Mouse (Mus musculus) adrenal gland, postnatal 14 days (tissue): ENCODE results near the gene Rnf222. TPM values are rescaled to one million over a fixed set of nuclear protein-coding genes. Genes with fewer than 3 reads are reported as not detected.
A peak's percentile ranks its signal among the peaks of the same experiment; 100 is the strongest.

Experiments
- DNase-seq: peaks from one replicate; pipeline ENCODE4 v3.0.0; 2021; ENCODE audit warnings: mixed read lengths
- long read RNA-seq, 2 experiments: library from polyadenylated mRNA; stranded (forward); transcript quantifications; one replicate each; pipeline ENCODE4 v2.0.0; 2021
- total RNA-seq: library from RNA; stranded (reverse); gene quantifications from 2 replicates; pipeline ENCODE4 v1.2.3, GENCODE M21; 2021

Gene Rnf222
- 0.15 TPM in 1 of 2 replicates, not detected in the other for total RNA-seq
- long read RNA-seq, experiment 1, result 0 reads
- long read RNA-seq, experiment 2, result 0 reads

DNA sequence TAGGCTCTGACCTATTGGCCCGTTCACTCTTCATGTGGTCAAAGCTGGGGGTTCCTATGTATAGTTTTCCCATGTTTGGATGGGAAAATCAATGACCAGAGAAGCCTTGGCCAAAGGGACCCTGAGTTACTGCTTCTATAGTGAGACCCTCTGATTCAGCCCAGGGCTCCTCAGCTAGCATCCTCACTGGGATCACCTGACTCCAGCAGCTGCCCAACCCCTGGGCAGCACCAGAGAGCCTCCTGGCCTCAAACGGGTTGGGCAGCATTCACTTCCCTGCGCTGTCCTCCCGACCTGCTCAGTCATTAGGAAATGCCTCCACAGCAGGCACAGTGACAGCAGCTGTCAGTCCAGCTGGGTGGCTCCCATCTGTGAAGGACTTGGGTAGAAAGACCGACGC lies at the start of gene Rnf222:
Gene Rnf222, plus strand, starts transcription at position 301 of the 400 bp plus-strand sequence.
- DNase-seq, result no peak

GRCm38 (mm10) chr11:68839606-68840005 lies 48.7 kb upstream of the Rnf222 start:
- DNase-seq, result no peak

DNA sequence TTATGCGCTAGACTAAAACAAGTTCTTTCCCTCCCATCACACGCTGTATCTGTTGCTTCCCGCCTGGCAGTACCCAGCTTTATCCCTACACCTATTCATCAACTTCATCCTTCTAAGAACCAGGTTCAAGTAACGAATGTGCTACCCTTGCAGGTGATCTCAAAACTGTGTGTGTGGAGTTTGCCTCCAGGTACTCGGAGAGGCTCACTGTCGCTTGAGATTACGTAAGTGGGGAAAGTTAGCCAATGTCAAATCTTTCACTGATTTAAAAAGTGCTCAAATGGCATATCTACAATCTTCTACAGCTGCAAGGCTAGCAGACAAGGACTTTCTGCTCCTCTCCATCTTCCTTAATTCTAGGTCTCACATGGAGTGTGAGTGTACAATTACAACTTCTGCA lies 37.5 kb upstream of the Rnf222 start:
- no peak for DNase-seq

DNA sequence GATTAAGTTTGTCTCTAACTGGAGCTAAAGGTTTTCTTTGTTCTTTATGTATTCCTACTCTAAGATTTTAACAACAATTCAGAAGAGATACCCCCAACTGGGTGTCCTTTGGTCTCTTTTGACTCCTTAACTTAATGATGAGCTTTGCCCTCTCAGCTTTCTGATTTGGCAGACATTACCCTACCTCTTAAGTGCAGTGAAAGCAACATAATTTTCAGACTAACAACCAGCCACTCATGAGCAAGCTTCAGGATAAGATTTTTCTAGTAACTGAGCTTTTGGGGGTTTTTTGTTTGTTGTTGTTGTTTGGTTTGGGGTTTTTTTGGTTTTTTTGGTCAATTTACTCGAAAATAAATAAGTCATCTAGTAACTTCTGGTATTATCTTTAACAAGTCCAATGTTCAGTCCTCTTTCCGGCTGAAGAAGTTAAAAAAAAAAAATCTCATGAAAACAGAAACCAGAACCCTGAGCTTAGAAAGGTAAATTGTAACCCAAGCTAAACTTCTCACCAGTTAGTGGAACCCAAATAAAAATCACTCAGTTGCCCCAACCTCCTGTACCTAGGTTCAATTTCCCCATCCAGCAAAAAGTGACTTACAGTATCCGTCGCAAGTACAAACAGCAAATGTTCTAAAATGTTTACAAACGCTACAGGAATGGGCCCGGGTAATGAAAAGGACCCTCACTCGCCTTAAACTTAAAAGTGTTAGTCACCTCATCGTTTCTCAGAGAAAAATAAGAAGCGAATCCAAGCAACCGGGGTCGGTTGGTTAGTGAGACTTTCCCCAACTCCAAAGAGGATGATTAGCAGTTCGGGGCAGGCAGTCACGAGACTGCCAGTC lies 36.5 kb upstream of the Rnf222 start:
- no peak for DNase-seq

GRCm38 (mm10) chr11:68852486-68852901 lies 35.9 kb upstream of the Rnf222 start:
- peak; percentile 92 for DNase-seq

DNA sequence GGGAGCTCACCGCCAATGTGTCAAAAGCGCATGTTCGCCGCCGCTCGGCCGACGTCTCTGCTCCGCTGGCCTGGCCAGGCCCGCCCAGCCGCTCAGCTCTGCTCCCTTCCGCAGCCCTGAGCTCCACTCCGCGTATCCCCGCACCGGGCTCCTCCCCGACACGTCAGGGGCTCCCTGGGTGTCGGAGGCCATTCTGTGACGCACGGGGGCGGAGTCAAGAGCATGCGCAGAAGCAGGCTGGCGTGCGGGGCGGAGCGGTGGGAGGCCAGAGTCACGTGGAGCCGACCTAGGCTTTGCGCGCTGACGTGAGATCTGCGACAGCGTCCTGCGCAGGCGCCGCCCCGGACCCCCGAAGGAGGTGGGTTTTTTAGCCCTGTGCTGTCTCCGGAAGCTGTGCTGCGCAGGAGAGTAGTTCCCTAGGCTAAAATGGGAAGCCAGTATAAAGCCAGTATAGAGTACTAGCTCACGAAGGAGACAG lies 35.4 kb upstream of the Rnf222 start:
- peak; percentile 100 for DNase-seq

- DNase-seq, result peak; percentile 78
These were observed 34.5 kb upstream of the Rnf222 start for GRCm38 (mm10) chr11:68853611-68854401.

- no peak for DNase-seq
These were observed 33.7 kb upstream of the Rnf222 start for GRCm38 (mm10) chr11:68854621-68855020.

DNA sequence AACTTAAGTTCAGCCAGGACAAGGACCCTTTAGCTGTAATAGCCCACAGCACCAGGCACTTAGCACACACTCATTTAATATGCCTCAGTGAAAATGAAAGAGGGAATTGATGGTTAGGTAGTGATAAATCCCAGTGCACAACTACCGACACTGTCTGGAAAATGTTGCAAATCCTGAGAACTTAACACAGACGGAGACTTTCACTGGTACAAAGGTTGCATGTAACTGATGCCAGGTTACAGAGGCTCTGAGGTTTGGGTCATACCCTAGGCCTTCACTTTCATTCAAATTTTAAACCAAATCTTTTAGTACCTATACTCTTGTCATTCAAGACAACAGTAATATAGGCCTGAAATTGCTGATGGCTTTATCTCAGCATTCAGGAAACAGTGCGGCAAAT lies 31.0 kb upstream of the Rnf222 start:
- no peak for DNase-seq

DNA sequence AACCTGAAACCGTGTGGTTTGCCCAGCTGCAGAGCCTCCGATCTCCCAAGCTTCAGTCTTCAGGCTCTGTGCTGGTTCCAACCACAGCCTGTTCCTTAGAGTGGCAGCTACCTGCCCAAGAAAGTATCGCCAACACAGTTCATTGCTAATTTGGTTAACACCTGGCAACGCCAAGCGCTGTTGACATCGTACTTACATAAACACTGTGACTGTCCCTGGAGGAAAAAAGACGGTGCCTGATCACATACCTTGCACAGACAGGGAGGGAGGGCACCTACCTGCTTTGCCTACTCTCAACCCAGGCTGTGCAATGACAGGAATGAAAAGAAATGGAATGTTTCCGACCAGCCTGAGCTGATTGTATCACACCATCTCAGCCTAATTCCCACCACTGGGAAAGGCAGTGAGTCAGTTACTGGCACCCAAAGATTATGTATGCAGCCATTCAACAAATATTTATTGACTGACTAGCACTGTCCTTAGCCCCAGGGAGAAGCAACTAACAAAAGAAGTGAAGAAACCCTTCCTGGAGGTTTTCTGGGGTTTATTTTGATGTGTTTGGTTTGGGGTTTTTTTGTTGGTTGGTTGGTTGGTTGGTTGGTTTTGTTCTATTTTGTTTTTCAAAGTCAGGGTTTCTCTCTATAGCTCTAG lies 28.3 kb upstream of the Rnf222 start:
- DNase-seq, result no peak

DNA sequence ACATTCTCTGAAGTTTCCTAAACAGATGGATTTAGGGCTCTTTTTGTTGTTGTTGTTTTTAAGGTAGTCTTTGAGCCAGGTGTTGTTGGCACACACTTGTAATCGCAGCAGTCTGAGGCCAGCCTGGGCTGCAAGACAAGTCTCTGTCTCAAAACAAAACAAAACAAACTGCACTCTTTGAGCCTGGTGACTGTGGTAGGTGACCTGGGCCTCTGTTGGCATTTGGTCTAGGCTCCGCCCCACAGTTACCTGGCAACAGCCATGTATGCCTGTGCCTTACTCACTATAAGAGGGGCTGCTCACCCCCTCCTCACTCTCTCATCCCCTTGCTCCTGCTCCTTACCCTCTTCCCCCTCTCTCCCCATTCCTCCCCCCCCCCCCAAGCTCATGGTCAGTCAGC lies 26.1 kb upstream of the Rnf222 start:
- no peak for DNase-seq

DNA sequence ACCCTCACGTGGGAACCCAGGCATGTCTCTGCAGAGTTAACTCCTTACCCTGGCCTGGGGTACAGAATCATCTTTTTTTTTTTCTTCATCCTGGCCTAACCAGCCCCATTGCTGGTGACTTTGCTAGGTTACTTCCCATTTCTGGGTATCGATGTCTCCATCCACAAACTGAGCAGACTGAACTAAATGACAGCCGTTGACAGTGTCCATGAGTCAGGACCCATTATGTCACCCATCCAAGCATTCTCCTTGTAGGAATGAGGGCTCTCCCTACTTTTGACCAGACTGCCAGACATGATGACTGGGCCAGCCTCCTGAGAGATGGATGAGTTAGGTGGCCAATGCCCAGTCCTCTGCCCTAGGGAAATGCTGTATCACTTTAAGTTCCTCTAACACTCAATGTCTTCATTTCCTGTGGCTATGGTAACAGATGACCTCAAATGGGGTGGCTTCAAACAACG lies 24.7 kb upstream of the Rnf222 start:
- DNase-seq, result no peak

DNA sequence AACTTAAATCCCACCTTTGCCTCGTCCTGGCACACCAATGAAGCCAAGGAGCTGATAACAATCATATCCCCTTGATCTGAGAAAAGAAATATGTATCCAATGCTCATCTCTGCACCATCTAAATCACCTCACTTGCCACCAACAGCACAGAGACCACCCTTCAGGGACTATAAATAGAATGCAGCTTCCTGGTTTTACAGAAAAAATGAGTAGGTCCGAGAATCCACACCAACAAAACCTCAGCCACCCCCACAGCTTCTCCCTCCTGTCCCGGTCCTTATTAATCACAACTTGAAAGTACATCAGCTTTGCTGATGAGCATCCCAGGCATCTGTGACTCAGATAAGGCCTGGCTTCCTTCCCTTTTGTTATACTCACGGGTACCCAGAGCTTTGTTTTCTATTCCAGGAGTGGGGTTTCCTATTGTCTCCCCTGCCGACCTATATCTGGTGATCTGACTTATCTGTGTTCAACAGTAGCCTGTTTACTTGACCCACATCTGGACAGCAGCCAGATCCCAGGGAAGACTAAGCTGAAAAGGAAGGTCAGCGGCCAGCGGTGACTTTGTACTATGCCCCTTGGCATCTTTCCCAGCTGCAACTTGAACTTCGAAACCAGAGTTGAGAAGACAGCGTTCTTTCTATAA lies 23.7 kb upstream of the Rnf222 start:
- peak; percentile 96 for DNase-seq

DNA sequence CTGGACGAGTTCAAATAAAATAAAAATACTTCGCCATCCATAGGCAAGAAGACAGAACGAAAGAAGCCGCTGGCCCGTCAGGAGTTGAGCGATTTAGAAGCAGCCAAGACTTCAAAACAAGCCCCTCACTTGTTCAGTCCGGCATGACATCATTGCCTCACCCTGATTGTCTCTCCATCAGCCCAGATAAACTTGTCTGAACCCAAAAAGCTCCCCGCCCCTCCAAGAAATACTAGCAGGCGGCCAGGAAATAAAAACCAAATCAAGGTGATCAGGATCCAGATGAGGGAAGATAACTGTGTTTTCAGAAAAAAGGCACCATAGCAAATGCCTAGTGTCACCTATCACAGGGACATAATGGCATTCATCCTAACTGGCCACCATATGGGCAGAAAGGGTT lies 17.1 kb upstream of the Rnf222 start:
- DNase-seq, result no peak

- DNase-seq, result peak; percentile 90
These were observed 16.6 kb upstream of the Rnf222 start, which contains the start of gene Ndel1 for GRCm38 (mm10) chr11:68871748-68872147. Gene Ndel1 (minus strand): TSS chr11:68871858.

DNA sequence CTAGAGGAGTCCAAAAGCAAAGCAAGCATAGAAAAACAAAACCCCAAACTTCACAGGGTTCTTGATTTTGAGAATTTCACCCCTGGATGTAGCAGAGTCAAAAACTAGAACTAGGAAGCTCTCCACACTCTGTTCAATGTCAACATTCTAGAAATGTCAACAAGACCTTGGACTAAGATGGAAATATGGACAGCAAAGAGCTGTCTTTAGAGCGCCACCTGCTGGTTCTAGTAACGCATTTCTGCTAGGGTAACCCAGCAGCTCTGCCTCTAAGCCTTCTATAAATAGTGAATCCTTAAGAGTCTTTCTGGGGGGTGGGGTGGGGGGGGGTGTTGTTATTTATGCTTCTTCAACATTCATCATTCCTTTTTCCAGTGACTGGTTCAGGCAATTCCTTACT lies 13.5 kb upstream of the Rnf222 start:
- peak; percentile 84 for DNase-seq

GRCm38 (mm10) chr11:68878811-68879210 lies 9.5 kb upstream of the Rnf222 start:
- DNase-seq, result no peak

DNA sequence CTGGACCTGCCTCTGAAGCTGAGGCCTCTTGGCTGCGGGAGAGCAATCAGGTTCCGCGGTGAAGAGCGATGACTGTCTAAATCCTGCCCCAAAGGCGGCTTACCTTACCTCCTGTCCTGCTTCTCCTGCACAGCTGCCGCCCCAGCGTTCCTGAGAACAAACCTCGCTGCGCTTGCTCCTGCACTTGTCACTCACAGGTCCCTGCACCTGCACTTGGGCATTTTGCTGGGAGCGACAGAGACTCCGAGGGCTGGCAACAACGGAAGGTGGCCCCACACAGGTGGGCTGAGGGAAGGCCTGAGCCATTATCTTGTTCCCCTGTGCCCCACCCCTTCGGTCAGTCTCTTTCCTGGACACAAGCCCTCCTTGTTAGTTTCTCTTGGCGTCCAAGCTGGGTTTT lies 6.2 kb upstream of the Rnf222 start:
- DNase-seq, result no peak

GRCm38 (mm10) chr11:68883843-68884242 lies 4.5 kb upstream of the Rnf222 start:
- no peak for DNase-seq

DNA sequence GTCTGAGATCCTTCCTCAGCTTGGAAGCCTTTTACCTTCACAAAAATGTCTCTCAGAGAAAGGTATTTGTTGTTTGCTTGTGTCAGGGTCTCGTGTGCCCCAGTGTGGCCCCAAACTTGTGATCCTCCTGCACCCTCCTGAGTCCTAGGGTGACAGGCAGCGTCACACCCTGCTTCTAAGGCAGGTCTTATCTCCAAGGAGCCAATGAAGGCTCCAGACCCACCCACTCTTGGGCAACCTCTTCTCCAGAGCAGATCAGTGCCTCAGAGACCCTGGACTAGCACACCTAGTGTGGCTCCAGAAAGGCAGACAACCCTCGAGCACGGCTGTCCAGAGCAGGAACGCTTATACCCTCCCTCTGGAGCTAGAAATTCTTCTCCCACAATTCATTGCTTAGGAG lies 4.0 kb upstream of the Rnf222 start:
- DNase-seq, result no peak

GRCm38 (mm10) chr11:68886091-68886490 lies 2.3 kb upstream of the Rnf222 start:
- no peak for DNase-seq

DNA sequence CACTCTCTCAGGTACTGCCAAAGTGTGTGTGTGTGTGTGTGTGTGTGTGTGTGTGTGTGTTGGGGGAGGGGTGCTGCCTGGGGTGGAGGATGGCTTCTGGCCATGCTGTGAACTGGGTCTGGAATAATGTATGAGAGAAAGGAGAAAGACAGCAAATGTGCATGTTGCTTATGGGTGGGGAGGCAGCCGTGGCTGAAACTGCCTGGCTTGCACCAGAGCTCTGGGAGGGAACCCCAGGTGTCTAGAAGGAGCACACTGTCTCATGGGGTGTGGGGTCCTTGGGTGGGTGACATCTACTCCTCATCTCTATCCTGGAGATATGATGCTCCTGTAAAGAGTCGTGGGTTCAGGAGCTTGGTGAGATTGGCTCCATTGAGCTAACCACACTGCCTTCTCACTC lies 300 bp downstream of the Rnf222 start:
- no peak for DNase-seq
